Mouse (Mus musculus) intestine, embryonic 15.5 days (tissue): ENCODE results near the gene Dbil5. TPM values are rescaled to one million over a fixed set of nuclear protein-coding genes. Genes with fewer than 3 reads are reported as not detected.

Experiments
- ATAC-seq: fragments of 200-750 bp; cut with Nextera tagmentation; 2 replicates; pipeline ENCODE4 v1.8.0; 2017; ENCODE audit warnings: moderate TSS enrichment, moderate library complexity
- H3K27ac ChIP-seq: fragments of 300-500 bp; sonication (generic); 2 replicates; pipeline ENCODE4 v1.5.1; 2015; ENCODE audit warnings: mild to moderate bottlenecking, inconsistent platforms
- H3K27me3 ChIP-seq: fragments of 300-500 bp; sonication (generic); replicated peaks from 2 replicates; pipeline ENCODE4 v1.6.1; 2015; ENCODE audit warnings: inconsistent platforms
- H3K36me3 ChIP-seq: fragments of 300-500 bp; sonication (generic); 2 replicates; pipeline ENCODE4 v1.6.1; 2015; ENCODE audit warnings: inconsistent platforms
- H3K4me1 ChIP-seq: fragments of 300-500 bp; sonication (generic); replicated peaks from 2 replicates; pipeline ENCODE4 v1.6.1; 2015; ENCODE audit warnings: inconsistent platforms
- H3K4me2 ChIP-seq: fragments of 300-500 bp; sonication (generic); replicated peaks from 2 replicates; pipeline ENCODE4 v1.6.1; 2015; ENCODE audit warnings: mild to moderate bottlenecking, inconsistent platforms
- H3K4me3 ChIP-seq: fragments of 300-500 bp; sonication (generic); replicated peaks from 2 replicates; pipeline ENCODE4 v1.5.1; 2015; ENCODE audit warnings: inconsistent platforms
- H3K9ac ChIP-seq: fragments of 300-500 bp; sonication (generic); 2 replicates; pipeline ENCODE4 v1.6.1; 2015; ENCODE audit warnings: inconsistent platforms
- H3K9me3 ChIP-seq: fragments of 300-500 bp; sonication (generic); 2 replicates; pipeline ENCODE4 v1.6.1; 2016; ENCODE audit warnings: inconsistent platforms
- WGBS: fragments of 180-500 bp; shearing (Covaris S2); methylation state at CpG from one replicate; pipeline ENCODE4 v1.1.7; 2015; 5-methylcytosine and 5-hydroxymethylcytosine counted together
- polyA plus RNA-seq: library from polyadenylated mRNA; unstranded; fragments of >200 nt; fragmentation: Nextera tagmentation; extraction: Ambion mirVana; gene quantifications from 2 replicates; pipeline ENCODE4 v1.2.1, GENCODE M21; 2015

Dbil5 gene
- polyA plus RNA-seq, 1 experiment from 2014 or later = 1.2 TPM

- H3K9ac ChIP-seq = no peak overlapping the region
- ATAC-seq = 0 out of 2 replicates have a peak, but pooled peaks have one; percentile 17
- H3K4me2 ChIP-seq = no peak overlapping the region
- 0 out of 2 replicates have a peak, but pooled peaks cover 4% of the 10 kb centered on the region for H3K36me3 ChIP-seq
- no peaks in the 10 kb centered on the region for H3K9me3 ChIP-seq
- H3K27me3 ChIP-seq = no peaks in the 10 kb centered on the region
- 0 out of 2 replicates have a peak, but pooled peaks cover 2% of the 10 kb centered on the region for H3K4me1 ChIP-seq
- no peak overlapping the region for H3K27ac ChIP-seq
- 32% methylated on average over 19 of the region's 19 CpGs for WGBS
- H3K4me3 ChIP-seq = no peak overlapping the region
These were observed 45.4 kb downstream of the Dbil5 start for GRCm38 (mm10) chr11:76262611-76263351.

- 0 out of 2 replicates have a peak, but pooled peaks cover 4% of the 10 kb centered on the region for H3K4me1 ChIP-seq
- WGBS = 60% methylated on average over 7 of the region's 7 CpGs
- no peak for ATAC-seq
- 0 out of 2 replicates have a peak overlapping the region, but pooled peaks have one; percentile 4 for H3K27ac ChIP-seq
- H3K9ac ChIP-seq = no peak overlapping the region
- H3K4me2 ChIP-seq = no peak overlapping the region
- H3K4me3 ChIP-seq = no peak overlapping the region
- no peaks in the 10 kb centered on the region for H3K9me3 ChIP-seq
- no peaks in the 10 kb centered on the region for H3K36me3 ChIP-seq
- H3K27me3 ChIP-seq = no peaks in the 10 kb centered on the region
These were observed 50.1 kb downstream of the Dbil5 start for GRCm38 (mm10) chr11:76267550-76267949.

- Histone ChIP-seq H3K4me3 (no peak overlapping the region), H3K9me3 (no peaks in the 10 kb centered on the region), H3K36me3 (no peaks in the 10 kb centered on the region), H3K27me3 (no peaks in the 10 kb centered on the region), H3K4me2 (no peak overlapping the region), H3K4me1 (0 out of 2 replicates have a peak, but pooled peaks cover 4% of the 10 kb centered on the region), H3K27ac (0 out of 2 replicates have a peak overlapping the region, but pooled peaks have one; percentile 4), H3K9ac (no peak overlapping the region)
- no peak for ATAC-seq
- WGBS = 72% methylated on average over 5 of the region's 5 CpGs
These were observed 50.6 kb downstream of the Dbil5 start for GRCm38 (mm10) chr11:76268001-76268459.

Other genes starting within 250 kb of the Dbil5 start
- gene 1700016K19Rik, start 217.7 kb upstream of the Dbil5 start, polyA plus RNA-seq = 2.6 and 4.0 TPM in 2 replicates
- gene Rflnb, start 189.8 kb upstream of the Dbil5 start, polyA plus RNA-seq = 51.8 and 52.0 TPM in 2 replicates
- gene Vps53, start 38.0 kb upstream of the Dbil5 start, polyA plus RNA-seq = 48.1 and 51.0 TPM in 2 replicates
- 88.7 and 94.7 TPM in 2 replicates for gene Fam57a, start 37.9 kb upstream of the Dbil5 start, polyA plus RNA-seq
- gene Gemin4, start 56 bp downstream of the Dbil5 start, polyA plus RNA-seq = 28.8 and 32.6 TPM in 2 replicates
- gene Mrm3, start 26.1 kb downstream of the Dbil5 start, polyA plus RNA-seq = 26.3 and 29.6 TPM in 2 replicates
- gene Glod4, start 26.1 kb downstream of the Dbil5 start, polyA plus RNA-seq = 123 and 138 TPM in 2 replicates
- gene Nxn, start 181.5 kb downstream of the Dbil5 start, polyA plus RNA-seq = 31.1 and 31.2 TPM in 2 replicates
- gene Timm22, start 189.3 kb downstream of the Dbil5 start, polyA plus RNA-seq = 87.2 and 103 TPM in 2 replicates